Mouse (Mus musculus) heart, embryonic 14.5 days (tissue): ENCODE data around the gene Myh10. TPM values are rescaled to one million over a fixed set of nuclear protein-coding genes. Genes with fewer than 3 reads are reported as not detected.
A peak's percentile ranks its signal among the peaks of the same experiment; 100 is the strongest.

Experiments used
- ATAC-seq: fragments of 200-750 bp; cut with Nextera tagmentation; 2 replicates; pipeline ENCODE4 v1.8.0; 2017; ENCODE audit warnings: low read depth, moderate TSS enrichment; ENCODE audit not compliant: insufficient number of reproducible peaks, insufficient read depth, low FRiP score
- H3K27ac ChIP-seq, 2 experiments: fragments of 200-500 bp in 1 of 2; fragments of 300-500 bp in 1 of 2; sonication (generic) in 1 of 2; replicated peaks in 1 of 2; 2 replicates each; pipeline ENCODE4 v1.5.1; 2012 to 2014; ENCODE audit warnings: low read depth in 2 of 2, low read length in 2 of 2, control low read depth in 1 of 2, mild to moderate bottlenecking in 1 of 2, mixed read lengths in 1 of 2; ENCODE audit not compliant: control insufficient read depth in 1 of 2, insufficient read depth in 1 of 2
- H3K27me3 ChIP-seq: fragments of 300-500 bp; sonication (generic); 2 replicates; pipeline ENCODE4 v1.6.1; 2014; ENCODE audit warnings: mild to moderate bottlenecking, low read length, control low read depth; ENCODE audit not compliant: control insufficient read depth, insufficient read depth
- H3K36me3 ChIP-seq: fragments of 300-500 bp; sonication (generic); 2 replicates; pipeline ENCODE4 v1.6.1; 2014; ENCODE audit warnings: mild to moderate bottlenecking, control low read depth, low read length, mixed read lengths; ENCODE audit not compliant: control insufficient read depth, insufficient read depth
- H3K4me1 ChIP-seq, 2 experiments: fragments of 200-500 bp in 1 of 2; fragments of 300-500 bp in 1 of 2; sonication (generic) in 1 of 2; 2 replicates each; pipeline ENCODE4 v1.6.1; 2012 to 2014; ENCODE audit warnings: low read length in 2 of 2, control low read depth in 1 of 2, mixed read lengths in 1 of 2; ENCODE audit not compliant: control insufficient read depth in 2 of 2, insufficient read depth in 2 of 2
- H3K4me2 ChIP-seq: fragments of 300-500 bp; sonication (generic); 2 replicates; pipeline ENCODE4 v1.6.1; 2014; ENCODE audit warnings: mild to moderate bottlenecking, low read length
- H3K4me3 ChIP-seq, 2 experiments: fragments of 200-500 bp in 1 of 2; fragments of 300-500 bp in 1 of 2; sonication (generic) in 1 of 2; 2 replicates each; pipeline ENCODE4 v1.5.1; 2012 to 2014; ENCODE audit warnings: low read length in 2 of 2, mild to moderate bottlenecking in 2 of 2, control low read depth in 1 of 2, low read depth in 1 of 2, moderate library complexity in 1 of 2; ENCODE audit not compliant: control insufficient read depth in 1 of 2, insufficient read depth in 1 of 2
- H3K9ac ChIP-seq: fragments of 300-500 bp; sonication (generic); 2 replicates; pipeline ENCODE4 v1.6.1; 2014; ENCODE audit warnings: mild to moderate bottlenecking, low read length
- H3K9me3 ChIP-seq: fragments of 300-500 bp; sonication (generic); 2 replicates; pipeline ENCODE4 v1.6.1; 2016; ENCODE audit warnings: low read length, control low read depth; ENCODE audit not compliant: control insufficient read depth
- WGBS: fragments of 180-500 bp; shearing (Covaris S2); extraction: QIAGEN DNeasy Blood & Tissue Kit; methylation state at CpG from one replicate; pipeline ENCODE4 v1.1.7; 2014; 5-methylcytosine and 5-hydroxymethylcytosine counted together
- polyA plus RNA-seq: library from polyadenylated mRNA; unstranded; fragments of >200 nt; fragmentation: Nextera tagmentation; extraction: Ambion mirVana; gene quantifications from 2 replicates; pipeline ENCODE4 v1.2.1, GENCODE M21; 2014

Myh10 gene
- polyA plus RNA-seq, 1 experiment from 2014 or later, result 122 TPM

DNA sequence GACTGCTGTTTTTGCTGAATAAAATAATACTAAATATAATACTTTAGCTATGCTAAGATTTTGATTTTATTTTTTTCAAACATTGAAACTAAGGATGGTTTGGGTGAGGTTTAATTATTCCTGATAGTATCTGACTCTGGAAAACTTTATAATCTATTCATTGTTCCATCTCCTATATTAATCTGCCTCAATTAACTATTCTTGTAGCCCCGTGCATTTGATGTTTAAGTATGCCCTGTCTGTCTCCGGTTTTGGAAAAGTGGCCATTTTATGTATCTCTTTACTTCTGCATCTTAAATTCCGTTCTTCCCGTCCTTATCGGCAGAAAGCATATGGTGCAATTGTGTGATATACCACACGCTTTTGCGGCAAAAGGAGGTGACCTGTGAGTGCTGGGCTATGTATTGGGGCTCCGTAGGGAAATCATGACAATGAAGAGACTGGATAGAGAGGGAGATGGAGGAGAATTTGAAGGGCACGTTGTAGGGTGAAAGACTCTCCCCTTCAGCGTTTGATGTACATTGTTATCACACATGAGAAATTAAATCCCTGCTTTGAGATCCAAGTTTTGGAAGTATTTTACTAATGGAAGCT is 2.2 kb downstream of the Myh10 start:
- peaks cover 8 to 24% of the 10 kb centered on the region in 2 experiments for H3K4me1 ChIP-seq
- 0 out of 2 replicates have a peak, but pooled peaks cover 9% of the 10 kb centered on the region for H3K36me3 ChIP-seq
- ATAC-seq, result no peak
- no peaks in the 10 kb centered on the region for H3K9me3 ChIP-seq
- no peaks in the 10 kb centered on the region for H3K27me3 ChIP-seq
- H3K4me3 ChIP-seq, result peak overlapping the region; percentile 54 to 97
- WGBS, result 5% methylated on average over 10 of the region's 10 CpGs
- H3K9ac ChIP-seq, result peak overlapping the region; percentile 99
- peak overlapping the region; percentile 61 to 99 for H3K27ac ChIP-seq
- H3K4me2 ChIP-seq, result peak overlapping the region; percentile 88

DNA sequence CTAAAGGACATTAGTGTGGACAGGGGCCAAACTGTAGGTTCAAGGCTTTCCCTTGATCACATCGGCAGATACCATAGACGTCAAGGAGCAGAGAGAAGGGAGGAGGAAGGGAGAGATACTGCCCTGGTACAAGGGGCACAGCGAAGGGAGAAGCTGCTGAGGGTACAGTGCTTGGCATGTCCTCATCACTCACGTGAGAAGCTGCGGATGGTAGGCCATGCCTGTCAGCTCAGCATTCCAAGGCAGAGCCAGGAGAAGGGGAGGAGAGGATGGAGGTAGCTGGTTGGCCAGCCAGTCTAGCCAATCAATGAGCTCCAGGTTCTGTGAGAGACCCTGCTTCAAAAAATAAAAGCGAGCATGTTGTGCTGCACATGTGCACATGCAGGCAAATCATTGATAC is 11.0 kb downstream of the Myh10 start:
- H3K9ac ChIP-seq, result no peak overlapping the region
- no peak for ATAC-seq
- peaks cover 82% of the 10 kb centered on the region for H3K36me3 ChIP-seq
- H3K4me3 ChIP-seq, result no peak overlapping the region
- no peak overlapping the region for H3K27ac ChIP-seq
- H3K27me3 ChIP-seq, result no peaks in the 10 kb centered on the region
- peaks cover 5% of the 10 kb centered on the region; the same call in 1 of the 2 replicates for H3K9me3 ChIP-seq
- H3K4me1 ChIP-seq, result peaks cover 2 to 16% of the 10 kb centered on the region in 2 experiments; a peak in 3 of 4 replicates
- no peak overlapping the region for H3K4me2 ChIP-seq
- WGBS, result 79% methylated on average over 6 of the region's 6 CpGs

DNA sequence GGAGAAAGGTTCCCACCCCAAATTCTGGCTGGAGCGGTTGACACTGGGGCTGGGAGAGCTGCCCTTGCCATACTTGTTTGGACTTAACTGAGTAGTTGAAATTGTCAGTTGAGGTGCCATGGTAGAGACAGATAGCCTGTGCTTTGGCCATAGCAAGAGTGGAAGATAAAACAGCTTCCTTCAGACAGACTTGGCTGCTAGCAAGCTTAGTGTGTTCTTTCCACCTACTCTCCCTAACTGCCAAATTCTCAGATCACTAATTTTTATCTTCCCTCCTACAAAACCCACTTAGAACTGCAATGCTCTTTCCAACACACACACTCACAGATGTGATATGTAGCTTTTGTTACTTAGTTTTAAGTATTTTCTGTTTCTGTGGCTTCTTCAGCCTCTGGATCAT is 12.0 kb downstream of the Myh10 start:
- 0 out of 4 replicates have a peak overlapping the region, but pooled peaks of 1 of the 2 experiments have one; percentile 20 for H3K27ac ChIP-seq
- peaks cover 83% of the 10 kb centered on the region for H3K36me3 ChIP-seq
- H3K27me3 ChIP-seq, result no peaks in the 10 kb centered on the region
- ATAC-seq, result no peak
- no peak overlapping the region for H3K9ac ChIP-seq
- H3K9me3 ChIP-seq, result peaks cover 5% of the 10 kb centered on the region; the same call in 1 of the 2 replicates
- H3K4me1 ChIP-seq, result peaks cover 2 to 26% of the 10 kb centered on the region in 2 experiments; a peak in 3 of 4 replicates
- 50% methylated on average over 1 of the region's 1 CpGs for WGBS
- no peak overlapping the region for H3K4me2 ChIP-seq
- no peak overlapping the region for H3K4me3 ChIP-seq

DNA sequence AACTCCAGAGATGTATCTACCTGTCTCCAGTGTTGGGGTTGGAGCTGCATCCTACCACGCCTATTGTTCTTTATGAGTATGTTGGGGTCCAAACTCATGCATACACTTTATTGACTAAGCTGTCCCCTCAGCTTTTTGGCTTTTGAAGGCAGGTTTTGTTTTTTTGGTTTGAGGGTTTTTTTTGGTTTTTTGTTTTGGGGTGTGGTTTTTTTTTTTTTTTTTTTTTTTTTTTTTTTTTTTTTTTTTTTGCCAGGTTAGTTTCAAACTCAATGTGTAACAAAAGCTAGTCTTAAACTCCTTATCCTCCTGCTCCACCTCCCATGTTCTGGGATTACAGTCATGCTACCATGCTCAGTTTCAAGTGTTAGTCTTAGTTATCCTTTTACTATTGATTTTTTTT is 12.9 kb downstream of the Myh10 start:
- peaks cover 5% of the 10 kb centered on the region; the same call in 1 of the 2 replicates for H3K9me3 ChIP-seq
- no peak overlapping the region for H3K27ac ChIP-seq
- no peak overlapping the region for H3K9ac ChIP-seq
- H3K27me3 ChIP-seq, result no peaks in the 10 kb centered on the region
- peaks cover 77% of the 10 kb centered on the region for H3K36me3 ChIP-seq
- no peak overlapping the region for H3K4me3 ChIP-seq
- no peak overlapping the region for H3K4me2 ChIP-seq
- 100% methylated on average over 1 of the region's 1 CpGs for WGBS
- no peak for ATAC-seq
- peaks cover 2 to 26% of the 10 kb centered on the region in 2 experiments; a peak in 3 of 4 replicates for H3K4me1 ChIP-seq

DNA sequence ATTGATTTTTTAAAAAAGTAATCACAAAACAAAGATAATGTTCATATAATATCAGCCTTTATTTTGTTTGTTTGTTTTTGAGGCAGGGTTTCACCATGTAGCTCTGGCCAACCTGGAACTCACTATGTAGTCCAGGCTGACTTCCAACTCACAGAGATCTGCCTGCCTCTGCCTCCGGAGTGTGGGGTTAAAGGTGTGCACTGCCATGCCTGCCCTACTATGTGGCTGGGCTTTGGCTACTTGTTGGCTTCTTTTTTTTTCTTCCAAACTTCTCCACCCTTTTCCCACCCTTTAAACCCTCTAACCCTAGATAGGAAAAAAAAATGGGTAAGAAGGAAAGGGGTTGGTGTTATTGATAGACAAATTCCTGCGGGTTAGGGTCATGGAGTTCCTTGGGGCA is 13.5 kb downstream of the Myh10 start:
- peaks cover 71% of the 10 kb centered on the region for H3K36me3 ChIP-seq
- H3K4me1 ChIP-seq, result peaks cover 2 to 30% of the 10 kb centered on the region in 2 experiments; a peak in 3 of 4 replicates
- ATAC-seq, result no peak

DNA sequence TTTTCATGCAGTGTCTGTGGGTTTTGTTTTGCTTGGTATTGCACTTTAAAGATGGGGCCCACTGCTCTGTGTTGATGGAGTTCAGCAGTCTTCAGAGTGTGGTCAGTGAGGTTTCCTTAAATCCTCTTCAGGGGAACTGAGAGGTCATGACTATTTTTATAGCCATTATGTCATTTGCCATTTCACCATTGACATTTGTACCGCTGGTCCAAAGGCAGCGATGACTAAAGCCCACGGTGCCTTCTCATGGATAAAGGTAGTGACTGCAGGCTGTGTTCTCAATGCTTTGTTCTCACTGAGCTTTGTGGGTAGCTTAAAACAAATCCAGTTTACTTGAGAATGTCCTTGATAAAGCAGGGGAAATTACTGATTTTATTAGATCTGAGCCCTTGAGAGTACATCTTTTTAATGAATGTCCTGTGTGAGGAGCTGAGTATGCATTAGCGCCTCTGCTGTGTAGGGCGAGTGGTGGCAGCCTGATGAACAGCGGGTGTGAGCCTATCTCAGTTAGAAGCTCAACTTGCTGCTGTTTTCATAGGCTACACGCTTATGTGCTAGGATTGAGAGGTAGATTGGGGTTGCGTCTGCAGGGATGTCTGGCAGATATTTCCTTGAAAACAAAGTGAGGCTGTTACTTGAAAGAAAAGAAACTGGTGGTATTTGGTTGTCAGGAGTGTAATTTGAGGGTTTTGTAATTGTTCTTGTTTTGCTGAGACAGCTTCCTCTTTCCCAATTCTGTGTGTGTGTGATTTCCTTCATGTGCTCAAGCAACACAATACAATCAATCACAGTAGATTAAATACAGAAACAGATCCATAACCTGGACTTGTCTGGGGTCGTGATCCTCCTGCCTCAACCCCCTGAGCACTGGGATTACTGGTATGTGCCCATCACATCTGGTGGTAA is 15.4 kb downstream of the Myh10 start:
- H3K36me3 ChIP-seq, result peaks cover 59% of the 10 kb centered on the region
- peak overlapping the region; percentile 60 to 69 for H3K27ac ChIP-seq
- H3K4me2 ChIP-seq, result peak overlapping the region; percentile 28
- peaks cover 2 to 29% of the 10 kb centered on the region in 2 experiments; a peak in 3 of 4 replicates for H3K4me1 ChIP-seq
- WGBS, result 26% methylated on average over 9 of the region's 9 CpGs
- peak overlapping the region; percentile 47 for H3K9ac ChIP-seq
- H3K27me3 ChIP-seq, result no peaks in the 10 kb centered on the region
- ATAC-seq, result no peak
- peaks cover 2% of the 10 kb centered on the region; the same call in 1 of the 2 replicates for H3K9me3 ChIP-seq
- no peak overlapping the region for H3K4me3 ChIP-seq

More for the DNA sequence above, 13.5 kb downstream of the Myh10 start:
- no peak overlapping the region for H3K4me3 ChIP-seq
- 98% methylated on average over 2 of the region's 2 CpGs for WGBS
- H3K27ac ChIP-seq, result no peak overlapping the region
- no peak overlapping the region for H3K9ac ChIP-seq
- H3K9me3 ChIP-seq, result peaks cover 5% of the 10 kb centered on the region; the same call in 1 of the 2 replicates
- H3K27me3 ChIP-seq, result no peaks in the 10 kb centered on the region
- no peak overlapping the region for H3K4me2 ChIP-seq

DNA sequence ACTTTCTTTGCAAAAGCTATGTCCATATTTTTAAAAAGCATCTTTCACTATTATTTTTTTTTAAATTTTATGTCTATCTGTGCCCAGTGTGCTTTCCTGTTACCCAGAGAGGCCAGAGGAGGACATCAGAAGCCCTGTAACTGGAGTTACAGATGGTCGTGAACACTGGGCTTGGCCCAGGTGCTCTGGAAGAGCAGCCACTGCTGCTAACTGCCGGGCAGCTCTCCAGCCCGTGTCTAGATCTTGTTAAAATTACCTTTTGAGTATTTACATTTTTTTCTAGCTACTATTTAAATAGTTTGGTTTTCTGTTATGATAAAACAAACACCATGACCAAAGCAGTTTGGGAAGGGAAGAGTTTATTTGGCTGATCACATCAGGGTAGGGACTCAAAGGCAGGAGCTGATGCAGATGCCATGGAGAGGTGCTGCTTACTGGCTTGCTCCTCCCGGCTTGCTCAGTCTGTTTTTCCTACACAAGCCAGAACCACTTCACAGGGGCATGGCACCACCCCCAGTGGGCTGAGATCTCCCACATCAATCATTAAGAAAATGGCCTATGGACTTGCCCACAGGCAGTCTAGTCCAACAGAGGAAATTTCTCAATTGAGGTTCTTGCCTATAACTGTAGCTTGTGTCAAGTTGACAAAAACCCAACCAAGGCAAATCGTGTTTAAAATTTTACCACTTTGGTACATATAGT is 16.7 kb downstream of the Myh10 start:
- ATAC-seq, result no peak
- no peak overlapping the region for H3K9ac ChIP-seq
- H3K4me1 ChIP-seq, result peaks cover 2 to 34% of the 10 kb centered on the region in 2 experiments; a peak in 3 of 4 replicates
- H3K9me3 ChIP-seq, result peaks cover 2% of the 10 kb centered on the region; the same call in 1 of the 2 replicates
- no peak overlapping the region for H3K4me3 ChIP-seq
- 79% methylated on average over 5 of the region's 5 CpGs for WGBS
- H3K36me3 ChIP-seq, result peaks cover 57% of the 10 kb centered on the region
- H3K27ac ChIP-seq, result no peak overlapping the region
- no peaks in the 10 kb centered on the region for H3K27me3 ChIP-seq
- H3K4me2 ChIP-seq, result no peak overlapping the region
